Mouse (Mus musculus) C2C12 (cell line): ENCODE measurements around the gene Prss37.

ENCODE experiments used
- CEBPB ChIP-seq: IDR thresholded peaks from one replicate; pipeline ENCODE4 v1.6.1; 2011; ENCODE audit warnings: low read depth, mild to moderate bottlenecking, control low read depth, moderate library complexity
- CTCF ChIP-seq: IDR thresholded peaks from one replicate; pipeline ENCODE4 v1.5.1; 2011; ENCODE audit not compliant: control insufficient read depth, insufficient read depth, insufficient read length
- FOSL1 ChIP-seq: IDR thresholded peaks from one replicate; pipeline ENCODE4 v1.8.0; 2011; ENCODE audit warnings: mild to moderate bottlenecking, low read length; ENCODE audit not compliant: poor library complexity, insufficient read depth, severe bottlenecking
- MAX ChIP-seq: IDR thresholded peaks from one replicate; pipeline ENCODE4 v1.6.1; 2011; ENCODE audit warnings: mild to moderate bottlenecking, control low read depth
- MYOD1 ChIP-seq: IDR thresholded peaks from one replicate; pipeline ENCODE4 v1.6.1; 2011; ENCODE audit warnings: low read depth; ENCODE audit not compliant: control insufficient read depth, insufficient read length
- MYOG ChIP-seq: IDR thresholded peaks from one replicate; pipeline ENCODE4 v1.6.1; 2011; ENCODE audit not compliant: control insufficient read depth, insufficient read length; ENCODE audit errors: extremely low read depth
- USF1 ChIP-seq: IDR thresholded peaks from one replicate; pipeline ENCODE4 v1.6.1; 2011; ENCODE audit warnings: low read depth, mild to moderate bottlenecking, control low read depth, moderate library complexity

- TF ChIP-seq CTCF (no peak), FOSL1 (no peak), MYOD1 (no peak), CEBPB (no peak), USF1 (no peak), MAX (no peak), MYOG (no peak)
Measured at GRCm38 (mm10) chr6:40519408-40519807, at the start of gene Prss37.
